Mouse (Mus musculus) megakaryocyte, embryonic 14.5 days (primary cell): ENCODE results near the gene Hic1. TPM values are rescaled to one million over a fixed set of nuclear protein-coding genes. Genes with fewer than 3 reads are reported as not detected.

Experiments used
- H3K27me3 ChIP-seq: replicated peaks from 2 replicates; pipeline ENCODE3; 2012; ENCODE audit warnings: inconsistent platforms
- H3K36me3 ChIP-seq: replicated peaks from 2 replicates; pipeline ENCODE3; 2012; ENCODE audit warnings: low read length, inconsistent platforms, mixed read lengths
- H3K4me1 ChIP-seq: 2 replicates; pipeline ENCODE4 v1.6.1; 2012; ENCODE audit warnings: inconsistent platforms
- H3K4me3 ChIP-seq: replicated peaks from 2 replicates; pipeline ENCODE3; 2012; ENCODE audit warnings: moderate library complexity, mild to moderate bottlenecking, inconsistent platforms
- H3K9me3 ChIP-seq: 2 replicates; pipeline ENCODE4 v1.6.1; 2012; ENCODE audit warnings: inconsistent platforms
- FLI1 ChIP-seq: IDR thresholded peaks from 2 replicates; pipeline ENCODE4 v1.6.1; 2012; ENCODE audit warnings: low read length, inconsistent platforms, mixed read lengths
- GATA1 ChIP-seq: IDR thresholded peaks from 3 replicates; pipeline ENCODE4 v1.6.1; 2012; ENCODE audit warnings: mixed read lengths, low read length, inconsistent platforms, borderline replicate concordance
- polyA plus RNA-seq: library from polyadenylated mRNA; stranded (reverse); fragments of >175 nt; gene quantifications from 2 replicates; pipeline ENCODE4 v1.2.3, GENCODE M21; 2012; ENCODE audit warnings: low replicate concordance; ENCODE audit not compliant: insufficient read depth

The Hic1 gene
- polyA plus RNA-seq, 1 experiment: 0.41 TPM

DNA sequence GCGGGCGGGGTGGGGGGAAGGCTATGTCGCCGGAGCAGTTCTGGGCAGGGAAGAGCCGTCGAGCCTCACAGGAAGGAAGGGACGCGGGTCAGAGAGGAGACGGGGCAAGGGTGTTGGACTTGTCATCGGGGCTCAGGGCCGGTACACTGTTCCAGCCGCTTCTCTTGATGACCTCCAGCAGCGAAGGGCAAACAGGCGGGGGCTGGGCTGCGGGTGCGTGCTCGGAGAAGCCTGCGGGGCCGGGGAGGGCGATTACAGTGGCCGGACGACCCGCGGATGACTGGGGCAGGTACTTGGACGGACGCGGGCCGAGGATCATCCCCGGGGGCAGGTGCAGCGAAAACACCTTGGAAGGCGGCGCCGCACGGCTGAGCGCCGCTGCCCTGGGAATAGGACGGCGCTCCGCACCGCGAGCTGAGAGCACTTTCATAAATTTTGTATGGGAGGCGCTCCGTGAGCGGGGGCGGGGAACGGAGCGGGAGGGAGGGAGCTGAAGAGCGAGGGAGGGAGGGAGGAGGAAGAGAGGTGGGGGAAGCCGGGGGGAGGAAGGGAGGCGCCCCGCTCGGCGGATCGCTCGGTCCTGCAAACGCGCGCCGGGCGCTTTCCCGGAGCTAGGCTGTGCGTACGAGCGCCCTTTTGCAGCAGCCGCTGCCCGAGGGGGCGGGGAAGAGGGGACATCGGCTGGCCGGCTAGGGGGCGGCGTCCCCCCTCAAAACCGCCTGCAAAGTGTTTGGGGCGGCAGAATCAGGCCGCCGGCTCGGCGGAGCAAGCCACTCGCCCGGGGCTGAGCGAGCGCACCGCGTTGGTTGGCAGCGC lies 24.1 kb upstream of the Hic1 start, which contains the start of gene Rtn4rl1:
Rtn4rl1 (plus strand) TSS at position 528 of the 816 bp plus-strand sequence.
- Histone ChIP-seq H3K4me1 (peaks cover 97% of the 10 kb centered on the region), H3K4me3 (peak within 1 kb of the TSS; percentile 91), H3K9me3 (no peaks in the 10 kb centered on the region), H3K27me3 (peaks cover 59% of the 10 kb centered on the region), H3K36me3 (no peaks in the 10 kb centered on the region)
- TF ChIP-seq FLI1: no peak
- TF ChIP-seq GATA1: no peak

DNA sequence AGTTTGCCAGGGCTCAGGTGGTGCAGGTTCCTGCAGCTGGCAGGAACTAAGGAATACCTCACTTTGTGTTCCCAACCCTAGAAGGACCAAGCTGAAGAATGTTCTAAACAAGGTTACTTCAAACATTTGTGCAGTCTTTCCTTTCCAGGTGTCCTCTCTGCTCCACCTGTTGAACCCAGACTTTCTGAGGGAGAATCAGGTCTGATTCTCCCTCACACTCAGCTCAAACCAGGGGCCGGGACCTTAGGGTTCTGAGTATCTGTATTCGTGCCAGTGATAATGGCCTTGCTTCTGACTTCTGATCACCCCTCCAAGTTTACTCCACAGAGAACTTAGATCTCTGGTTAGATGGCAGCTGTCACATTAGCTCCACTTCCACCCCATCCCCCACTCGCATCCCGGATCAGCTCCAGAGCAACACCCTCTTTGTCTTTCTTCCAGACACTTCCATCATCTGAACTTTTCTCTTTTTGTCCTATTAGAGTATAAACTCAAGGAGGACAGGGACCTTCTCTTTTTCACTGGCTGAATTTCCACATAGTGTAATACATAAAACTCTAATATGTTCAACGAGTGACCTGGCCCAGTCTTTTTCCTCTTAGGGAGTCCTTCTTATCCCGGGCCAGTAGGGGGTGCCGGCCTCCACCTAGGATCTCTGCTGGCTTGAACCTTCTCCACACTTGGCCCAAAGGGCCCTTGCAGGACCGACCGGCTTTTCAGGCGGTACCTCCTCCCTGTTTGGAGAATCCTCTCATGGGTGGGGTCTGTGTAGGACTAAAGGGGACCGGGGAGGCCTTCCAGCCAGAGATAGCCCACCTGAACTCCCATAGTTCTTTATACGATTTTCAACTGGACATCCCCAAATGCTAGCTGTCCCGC lies 23.3 kb upstream of the Hic1 start:
- H3K27me3 ChIP-seq: peaks cover 58% of the 10 kb centered on the region
- TF ChIP-seq GATA1: no peak
- no peak for TF ChIP-seq FLI1
- no peaks in the 10 kb centered on the region for H3K36me3 ChIP-seq
- H3K4me3 ChIP-seq: peak overlapping the region; percentile 91
- peaks cover 91% of the 10 kb centered on the region for H3K4me1 ChIP-seq
- no peaks in the 10 kb centered on the region for H3K9me3 ChIP-seq

DNA sequence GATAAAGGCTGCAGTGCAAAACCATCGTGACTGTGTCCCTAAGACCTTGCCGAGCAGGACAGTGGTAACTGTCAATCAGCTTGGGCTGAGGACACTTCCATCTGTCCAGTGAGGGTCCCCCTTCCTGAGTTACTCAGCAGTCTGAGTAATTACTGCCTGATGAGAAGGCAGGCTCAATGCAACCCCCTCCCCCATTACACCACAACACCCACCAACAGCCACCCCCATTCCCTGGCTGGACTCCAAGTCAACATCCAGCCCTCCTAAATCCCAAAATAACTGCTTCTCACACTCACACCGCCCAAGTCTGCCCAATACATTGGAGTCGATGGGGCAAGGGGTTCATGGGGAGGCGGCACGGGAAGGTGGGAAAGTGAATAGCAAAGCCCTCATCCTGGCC lies 22.5 kb upstream of the Hic1 start:
- no peak for TF ChIP-seq FLI1
- TF ChIP-seq GATA1: no peak
- Histone ChIP-seq H3K36me3 (no peaks in the 10 kb centered on the region), H3K4me1 (peaks cover 85% of the 10 kb centered on the region), H3K9me3 (no peaks in the 10 kb centered on the region), H3K27me3 (peaks cover 53% of the 10 kb centered on the region), H3K4me3 (no peak overlapping the region)

DNA sequence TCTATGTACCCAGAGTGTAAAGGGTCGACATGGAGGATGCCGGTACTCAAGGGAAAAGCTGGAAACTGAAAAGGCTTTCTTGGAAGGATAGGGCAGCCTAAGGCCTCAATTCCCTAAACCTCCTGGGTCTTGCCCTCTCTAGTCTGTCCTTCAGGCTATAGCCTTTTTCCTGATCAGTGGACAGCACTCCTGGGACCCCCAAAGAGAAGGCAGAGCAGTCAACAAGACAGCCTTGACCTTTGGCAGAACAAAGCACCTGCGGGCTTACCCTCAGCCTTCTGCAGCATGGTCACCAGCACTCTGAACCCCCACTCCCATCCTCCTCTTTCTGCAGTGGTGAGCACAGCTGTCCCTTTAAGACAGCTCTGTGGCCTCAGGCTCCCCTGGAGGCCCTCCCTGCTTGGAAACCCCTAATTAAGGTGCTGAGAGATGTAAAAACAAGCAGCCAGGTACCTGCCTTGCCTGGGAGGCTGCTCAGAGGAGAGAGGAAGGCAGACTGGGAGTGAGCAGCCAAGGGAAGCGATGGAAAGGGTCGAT lies 21.7 kb upstream of the Hic1 start, which contains the start of gene Dph1:
Dph1 (minus strand) TSS at position 337 of the 537 bp plus-strand sequence.
- H3K4me3 ChIP-seq: peak within 1 kb of the TSS; percentile 97
- TF ChIP-seq GATA1 (no peak), FLI1 (no peak)
- H3K4me1 ChIP-seq: peaks cover 76% of the 10 kb centered on the region
- H3K27me3 ChIP-seq: peaks cover 48% of the 10 kb centered on the region
- no peaks in the 10 kb centered on the region for H3K36me3 ChIP-seq
- H3K9me3 ChIP-seq: no peaks in the 10 kb centered on the region

DNA sequence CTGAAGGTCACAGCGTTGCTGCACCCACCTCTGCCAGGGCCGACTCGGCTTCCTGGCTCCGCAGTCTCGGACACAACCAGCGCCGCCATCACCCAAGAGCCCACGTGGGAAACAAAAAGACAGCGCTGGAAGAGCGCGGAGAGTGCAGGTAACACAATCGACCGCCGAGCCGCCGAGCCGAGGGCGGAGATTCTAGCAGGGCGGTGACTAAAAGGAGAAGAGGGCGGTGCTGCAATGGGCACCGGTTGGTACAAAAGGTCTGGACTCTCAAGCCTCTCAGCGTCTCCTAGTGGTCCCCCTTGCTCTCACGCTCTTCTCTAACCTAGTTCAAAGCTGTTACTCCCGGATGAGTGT lies 21.0 kb upstream of the Hic1 start:
- Histone ChIP-seq H3K9me3 (no peaks in the 10 kb centered on the region), H3K27me3 (peaks cover 42% of the 10 kb centered on the region), H3K4me1 (peaks cover 70% of the 10 kb centered on the region), H3K36me3 (peaks cover 6% of the 10 kb centered on the region), H3K4me3 (peak overlapping the region; percentile 97)
- TF ChIP-seq GATA1: no peak
- no peak for TF ChIP-seq FLI1

DNA sequence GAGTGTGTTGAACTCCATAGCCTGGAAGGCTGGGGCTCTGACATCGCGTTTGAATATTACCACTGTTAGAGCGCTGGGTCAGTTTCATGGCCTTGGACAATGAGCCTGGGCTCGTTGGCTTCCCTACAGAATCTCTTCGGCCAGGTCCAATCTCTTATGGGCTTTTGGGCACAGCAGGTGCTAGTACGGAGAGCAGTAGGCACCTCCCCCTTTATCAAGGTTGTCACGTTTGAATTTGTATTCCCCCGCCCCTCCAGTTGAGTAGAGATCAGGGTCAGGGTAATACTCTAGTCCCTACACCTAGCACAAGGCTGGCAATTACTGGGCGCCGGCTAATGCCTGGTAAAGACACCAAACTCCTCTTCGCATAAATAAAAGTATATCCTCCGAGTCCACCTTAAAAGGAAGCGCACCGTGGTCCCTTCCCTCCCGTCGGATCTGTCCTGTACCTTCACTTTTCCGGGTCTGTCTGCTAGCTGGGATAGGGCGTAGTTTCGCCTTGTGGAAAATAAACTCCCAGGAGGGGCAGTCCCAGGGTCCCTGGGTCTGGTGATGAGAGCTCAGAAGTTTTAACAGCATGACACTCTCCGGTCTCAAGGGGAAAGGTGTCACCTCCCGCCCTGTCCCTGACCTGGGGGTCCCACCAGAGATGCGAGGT lies 20.5 kb upstream of the Hic1 start:
- TF ChIP-seq GATA1: no peak
- no peak for TF ChIP-seq FLI1
- Histone ChIP-seq H3K27me3 (peaks cover 37% of the 10 kb centered on the region), H3K4me3 (peak overlapping the region; percentile 97), H3K4me1 (peaks cover 65% of the 10 kb centered on the region), H3K36me3 (peaks cover 11% of the 10 kb centered on the region), H3K9me3 (no peaks in the 10 kb centered on the region)

DNA sequence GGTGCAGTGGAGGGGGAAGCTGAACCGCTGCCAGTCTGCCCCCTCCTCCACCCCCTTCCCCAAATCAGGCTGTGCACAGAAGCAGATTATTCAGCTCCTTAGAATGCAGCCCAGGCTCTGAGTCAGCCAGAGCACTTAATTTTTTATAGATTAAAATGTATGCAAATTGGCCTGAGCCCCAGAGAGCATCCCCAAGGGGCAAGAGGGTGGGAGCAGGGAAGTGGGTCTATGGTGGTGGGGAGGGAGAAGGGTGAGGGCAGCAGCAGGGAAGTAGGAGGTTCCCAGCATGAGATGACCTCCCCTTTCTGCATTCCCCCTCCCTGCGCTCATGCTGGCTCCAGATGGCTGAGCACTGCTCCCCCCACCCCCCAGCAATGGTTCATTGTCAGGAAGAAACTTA lies 15.7 kb upstream of the Hic1 start:
- peaks cover 57% of the 10 kb centered on the region for H3K36me3 ChIP-seq

DNA sequence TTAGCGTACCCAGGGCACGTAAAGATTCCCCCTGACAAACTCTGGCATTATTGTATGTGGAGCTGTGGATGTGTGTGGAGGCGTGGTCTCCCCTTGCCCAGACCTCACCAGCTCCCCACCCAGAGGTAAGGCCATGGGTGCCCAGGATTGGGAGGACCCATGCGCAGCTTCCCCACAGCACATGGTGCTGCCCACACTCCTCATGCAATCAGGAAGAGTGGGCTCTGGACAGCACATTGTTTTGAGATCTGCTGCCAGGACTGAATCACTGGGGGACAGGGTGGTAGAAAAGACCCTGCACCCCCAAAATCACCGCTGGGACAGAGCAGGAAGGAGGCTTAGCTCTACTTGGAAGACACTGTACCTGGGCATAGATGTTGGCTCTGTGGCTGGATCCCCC lies 15.3 kb upstream of the Hic1 start:
- TF ChIP-seq FLI1 (no peak), GATA1 (no peak)
- H3K9me3 ChIP-seq: no peaks in the 10 kb centered on the region
- no peaks in the 10 kb centered on the region for H3K27me3 ChIP-seq
- no peak overlapping the region for H3K4me3 ChIP-seq
- peaks cover 57% of the 10 kb centered on the region for H3K36me3 ChIP-seq
- peaks cover 17% of the 10 kb centered on the region for H3K4me1 ChIP-seq

More for the DNA sequence above, 15.7 kb upstream of the Hic1 start:
- TF ChIP-seq GATA1 (no peak), FLI1 (no peak)
- Histone ChIP-seq H3K4me3 (no peak overlapping the region), H3K9me3 (no peaks in the 10 kb centered on the region), H3K4me1 (peaks cover 18% of the 10 kb centered on the region), H3K27me3 (no peaks in the 10 kb centered on the region)

DNA sequence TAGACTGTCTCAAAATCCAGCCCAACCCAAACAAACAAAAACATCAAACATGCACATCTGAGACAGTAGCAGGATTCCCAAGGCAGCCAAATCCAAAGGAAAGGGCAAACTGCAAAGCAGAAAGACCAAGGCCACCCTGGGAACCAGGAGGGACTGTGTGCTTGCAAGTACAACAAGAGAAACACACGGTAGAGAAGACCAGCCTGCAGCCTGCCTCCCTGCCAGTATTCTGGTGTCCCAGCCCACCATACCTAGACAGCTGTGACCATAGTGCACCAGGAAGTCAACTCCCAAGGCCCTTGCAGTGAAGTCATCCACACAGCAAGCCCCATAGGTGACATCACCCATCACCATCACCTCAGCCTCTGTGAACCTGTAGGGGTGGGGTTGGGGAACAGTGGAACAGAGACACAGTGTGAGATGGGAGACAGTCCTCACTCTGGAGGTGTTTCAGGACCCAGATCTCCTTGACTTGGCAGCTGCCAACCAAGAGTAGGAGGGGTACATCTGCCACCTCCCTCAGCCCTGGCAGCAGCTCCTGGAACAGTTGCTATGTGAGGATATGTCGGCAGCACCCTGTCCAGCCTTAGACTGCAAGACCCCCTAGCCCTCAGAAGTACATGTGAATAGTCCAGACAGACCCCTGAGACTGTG lies 14.7 kb upstream of the Hic1 start:
- Histone ChIP-seq H3K9me3 (no peaks in the 10 kb centered on the region), H3K36me3 (peaks cover 57% of the 10 kb centered on the region), H3K4me1 (peaks cover 17% of the 10 kb centered on the region), H3K4me3 (no peak overlapping the region), H3K27me3 (no peaks in the 10 kb centered on the region)
- TF ChIP-seq GATA1 (no peak), FLI1 (no peak)
